Mouse (Mus musculus): ENCODE measurements around the gene Armcx3. TPM values are rescaled to one million over a fixed set of nuclear protein-coding genes. Genes with fewer than 3 reads are reported as not detected.
"Not testable (repeated sequence)": the region's sequence is repeated elsewhere in the genome, so short reads cannot be mapped to it uniquely, and the experiment has no call there.

The Armcx3 gene
- total and polyA plus RNA-seq, 3 experiments: 2.4 to 31.2 (median 31.1) TPM

DNA sequence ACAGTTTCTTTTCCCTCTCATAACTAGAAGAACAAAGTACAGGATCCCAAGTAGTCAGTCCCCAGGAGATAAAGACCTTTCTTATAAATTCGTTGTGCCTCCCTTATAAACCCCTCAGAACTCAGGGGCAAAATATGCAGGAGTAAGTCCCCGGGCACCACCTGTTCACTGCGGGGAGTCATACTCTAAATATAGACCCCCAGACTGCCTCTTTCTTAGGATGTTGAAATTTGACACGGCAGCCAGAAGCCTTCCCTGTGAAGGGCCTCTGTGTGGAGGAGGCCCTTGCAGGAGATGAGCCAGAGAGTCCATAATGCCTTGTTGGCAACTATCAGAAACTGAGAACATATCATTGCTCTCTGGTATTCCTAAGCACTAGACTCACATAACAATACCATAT lies 3.8 kb upstream of the Armcx3 start:
- no peaks in the 10 kb centered on the region for H3K36me3 ChIP-seq (replicated peaks)
- TF ChIP-seq GATA2 (IDR thresholded peaks at IDR 0.05; ENCODE audit: borderline replicate concordance, low read depth, low read length) (no peak), TAL1 (conservative IDR thresholded peaks at IDR 0.05; ENCODE audit: low read depth, low read length) (no peak), CTCF (IDR thresholded peaks at IDR 0.05; ENCODE audit: low read depth, low read length) (no peak), GATA1 (IDR thresholded peaks at IDR 0.05; ENCODE audit: borderline replicate concordance, low read length) (no peak), POLR2AphosphoS5 (IDR thresholded peaks at IDR 0.05; ENCODE audit: insufficient replicate concordance, low read depth, low read length) (no peak)
- H3K4me3 ChIP-seq (ENCODE audit: low read depth, low read length): no peak overlapping the region
- H3K4me1 ChIP-seq (ENCODE audit: insufficient read depth, low read depth, low read length): no peaks in the 10 kb centered on the region
- DNase-seq (ENCODE audit: low spot score) (no peak), ATAC-seq (ENCODE audit: extremely low read depth, insufficient number of reproducible peaks, low FRiP score, poor library complexity, severe bottlenecking) (no peak)
- H3K9me3 ChIP-seq (replicated peaks): no peaks in the 10 kb centered on the region
- H3K27me3 ChIP-seq (ENCODE audit: insufficient read depth, low read length): 0 out of 2 replicates have a peak, but pooled peaks cover 5% of the 10 kb centered on the region

DNA sequence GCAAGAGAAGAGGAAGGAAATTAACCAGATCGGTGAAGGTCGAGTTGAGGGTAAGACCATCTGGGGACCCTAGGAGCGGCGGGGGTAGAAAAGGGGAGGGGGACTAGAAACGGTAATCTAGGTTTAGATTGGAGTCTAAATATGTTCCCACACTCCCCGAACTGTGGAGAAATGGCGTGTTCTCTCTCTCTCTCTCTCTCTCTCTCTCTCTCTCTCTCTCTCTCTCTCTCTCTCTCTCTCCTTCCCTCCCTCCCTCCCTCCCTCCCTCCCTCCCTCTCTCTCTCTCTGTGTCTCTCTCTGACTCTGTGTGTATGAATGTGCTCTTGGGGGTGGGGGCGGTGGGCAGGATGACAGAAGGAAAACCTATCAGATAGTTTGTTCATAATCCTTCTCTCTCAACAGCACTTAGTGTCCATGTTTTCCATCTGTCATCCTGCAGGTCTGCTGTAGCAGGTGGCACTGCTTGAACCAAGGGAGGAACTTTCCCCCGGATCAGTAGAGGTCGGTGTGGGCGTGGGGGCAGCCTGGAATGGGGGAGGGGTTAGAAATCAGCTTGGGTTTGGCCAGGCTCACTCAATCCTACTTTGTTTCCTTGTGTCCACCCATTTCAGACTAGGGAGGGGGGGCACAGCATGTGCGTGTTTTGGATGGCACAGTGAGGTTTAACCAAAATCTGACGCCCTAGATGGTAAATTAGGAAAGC lies 1.0 kb downstream of the Armcx3 start:
- TF ChIP-seq POLR2AphosphoS5 (IDR thresholded peaks at IDR 0.05; ENCODE audit: insufficient replicate concordance, low read depth, low read length) (no peak), GATA2 (IDR thresholded peaks at IDR 0.05; ENCODE audit: borderline replicate concordance, low read depth, low read length) (no peak), CTCF (IDR thresholded peaks at IDR 0.05; ENCODE audit: low read depth, low read length) (no peak), TAL1 (conservative IDR thresholded peaks at IDR 0.05; ENCODE audit: low read depth, low read length) (no peak), GATA1 (IDR thresholded peaks at IDR 0.05; ENCODE audit: borderline replicate concordance, low read length) (no peak)
- no peaks in the 10 kb centered on the region for H3K9me3 ChIP-seq (replicated peaks)
- DNase-seq (ENCODE audit: low spot score) (no peak), ATAC-seq (ENCODE audit: extremely low read depth, insufficient number of reproducible peaks, low FRiP score, poor library complexity, severe bottlenecking) (no peak)
- H3K4me3 ChIP-seq (ENCODE audit: low read depth, low read length): peak overlapping the region; percentile 70
- no peaks in the 10 kb centered on the region for H3K36me3 ChIP-seq (replicated peaks)
- H3K4me1 ChIP-seq (ENCODE audit: insufficient read depth, low read depth, low read length): no peaks in the 10 kb centered on the region
- H3K27me3 ChIP-seq (ENCODE audit: insufficient read depth, low read length): no peaks in the 10 kb centered on the region

DNA sequence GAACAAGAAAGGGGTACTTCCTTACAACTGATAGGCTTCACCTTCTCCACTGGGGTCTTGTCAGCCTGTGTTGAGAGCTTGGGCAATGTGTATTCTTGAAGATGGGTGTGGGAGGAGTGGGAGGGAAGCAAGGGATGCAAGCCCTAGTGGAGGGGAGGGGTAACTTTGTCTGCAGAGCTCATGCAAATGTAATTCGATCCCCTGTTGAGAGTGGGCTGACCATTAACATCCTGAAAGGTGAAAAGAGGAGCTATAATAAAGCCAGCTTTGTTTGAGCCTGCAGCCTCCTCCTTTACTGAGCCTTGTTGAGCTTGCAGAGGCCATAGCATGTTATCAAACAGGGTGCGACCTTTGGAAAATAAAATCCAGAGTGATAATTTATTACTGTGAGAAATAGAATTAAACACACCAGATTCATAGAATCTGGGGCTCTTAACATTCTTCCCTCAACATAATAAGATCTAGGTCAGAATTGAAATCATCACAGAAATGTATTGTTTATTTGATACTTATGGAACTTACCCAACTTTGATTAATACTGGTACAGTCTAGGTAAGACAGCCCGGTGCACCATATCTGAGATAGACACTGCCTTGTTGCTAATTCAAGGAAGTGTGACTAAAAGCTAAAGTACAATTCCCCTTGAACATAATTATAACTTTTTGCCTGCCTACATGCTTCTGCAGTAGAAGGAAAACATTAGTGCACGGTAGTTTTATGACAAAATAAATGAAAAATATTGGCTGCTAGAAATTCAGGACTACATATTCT lies 7.2 kb downstream of the Armcx3 start:
- not testable (repeated sequence) for H3K9me3 ChIP-seq (replicated peaks); DNase-seq (ENCODE audit: low spot score); H3K4me1 ChIP-seq (ENCODE audit: insufficient read depth, low read depth, low read length); H3K27me3 ChIP-seq (ENCODE audit: insufficient read depth, low read length); ATAC-seq (ENCODE audit: extremely low read depth, insufficient number of reproducible peaks, low FRiP score, poor library complexity, severe bottlenecking); H3K4me3 ChIP-seq (ENCODE audit: low read depth, low read length); H3K36me3 ChIP-seq (replicated peaks)

DNA sequence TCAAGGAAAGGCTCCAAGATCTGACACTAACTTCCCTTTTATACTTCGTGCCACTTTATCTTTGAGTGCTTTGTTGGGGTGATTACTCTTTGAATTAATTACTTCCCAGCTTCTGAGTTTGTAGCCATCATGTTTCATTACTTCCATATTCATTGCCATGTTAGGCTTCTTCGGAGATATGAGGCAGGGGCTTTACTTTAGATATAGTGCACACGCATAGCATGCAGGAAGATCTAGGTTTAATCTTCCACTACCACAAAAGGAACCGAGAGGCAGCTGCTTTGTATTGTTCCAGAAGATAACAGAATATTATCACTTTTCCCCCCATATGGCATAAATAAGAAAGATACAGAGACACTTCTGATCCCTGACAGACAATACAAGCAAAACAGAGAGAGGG lies 31.3 kb downstream of the Armcx3 start:
- TF ChIP-seq TAL1 (conservative IDR thresholded peaks at IDR 0.05; ENCODE audit: low read depth, low read length) (peak; percentile 20; the same call in 1 of the 2 replicates), GATA2 (IDR thresholded peaks at IDR 0.05; ENCODE audit: borderline replicate concordance, low read depth, low read length) (no peak), GATA1 (IDR thresholded peaks at IDR 0.05; ENCODE audit: borderline replicate concordance, low read length) (no peak), POLR2AphosphoS5 (IDR thresholded peaks at IDR 0.05; ENCODE audit: insufficient replicate concordance, low read depth, low read length) (no peak), CTCF (IDR thresholded peaks at IDR 0.05; ENCODE audit: low read depth, low read length) (no peak)
- Histone ChIP-seq H3K4me1 (ENCODE audit: insufficient read depth, low read depth, low read length) (peaks cover 2% of the 10 kb centered on the region; the same call in 1 of the 2 replicates), H3K9me3 (replicated peaks) (no peaks in the 10 kb centered on the region), H3K4me3 (ENCODE audit: low read depth, low read length) (no peak overlapping the region), H3K36me3 (replicated peaks) (no peaks in the 10 kb centered on the region), H3K27me3 (ENCODE audit: insufficient read depth, low read length) (no peaks in the 10 kb centered on the region)
- DNase-seq (ENCODE audit: low spot score) (no peak), ATAC-seq (ENCODE audit: extremely low read depth, insufficient number of reproducible peaks, low FRiP score, poor library complexity, severe bottlenecking) (peak; percentile 60)

DNA sequence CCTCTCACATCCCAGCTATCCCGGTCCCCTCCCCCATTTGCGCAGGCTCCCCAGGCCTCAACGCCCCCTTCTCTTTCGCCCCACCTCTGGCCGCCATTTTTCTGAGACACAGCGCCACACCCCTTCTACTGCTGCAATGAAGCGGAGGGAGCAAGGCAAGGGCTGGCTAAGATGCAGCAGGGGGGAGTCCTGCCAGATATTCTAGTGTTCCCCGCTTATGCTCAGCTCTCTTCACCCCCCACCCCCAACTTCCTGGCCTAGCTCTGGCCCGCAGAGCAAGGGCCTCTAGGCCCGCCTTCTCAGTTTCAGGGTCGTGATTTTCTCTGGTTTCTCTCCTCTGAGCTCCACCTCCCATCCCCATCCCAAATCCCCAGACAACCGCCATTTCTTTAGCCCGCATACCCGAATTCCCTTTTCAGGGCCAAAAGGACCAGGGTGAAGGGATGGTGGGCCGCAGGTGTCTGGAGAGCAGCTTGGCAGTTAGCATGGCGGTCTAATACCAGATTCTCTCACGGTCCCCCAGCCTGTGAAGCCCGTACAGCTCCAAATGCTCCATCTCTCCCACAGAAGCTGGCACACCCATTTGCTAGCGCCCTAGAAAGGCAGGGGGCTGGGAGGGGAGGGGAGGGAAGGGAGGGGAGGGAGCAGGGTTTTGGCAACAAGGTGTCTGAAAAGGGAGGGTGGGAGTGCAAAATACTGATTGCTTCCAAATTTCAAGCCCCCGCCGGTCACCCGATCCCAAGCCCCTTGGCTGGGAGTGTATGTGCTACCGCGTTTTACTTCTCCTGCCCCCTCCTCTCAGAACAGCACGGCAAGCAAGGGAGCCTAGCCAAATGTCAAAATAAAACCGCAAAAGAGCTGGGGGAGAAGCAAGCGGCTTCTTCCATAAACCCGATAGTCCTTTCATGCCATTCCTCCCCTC lies 51.7 kb downstream of the Armcx3 start:
- TF ChIP-seq POLR2AphosphoS5 (IDR thresholded peaks at IDR 0.05; ENCODE audit: insufficient replicate concordance, low read depth, low read length): no peak
- no peak for TF ChIP-seq TAL1 (conservative IDR thresholded peaks at IDR 0.05; ENCODE audit: low read depth, low read length)
- no peak for TF ChIP-seq GATA1 (IDR thresholded peaks at IDR 0.05; ENCODE audit: borderline replicate concordance, low read length)
- TF ChIP-seq CTCF (IDR thresholded peaks at IDR 0.05; ENCODE audit: low read depth, low read length): no peak
- no peak for TF ChIP-seq GATA2 (IDR thresholded peaks at IDR 0.05; ENCODE audit: borderline replicate concordance, low read depth, low read length)
- no peak for DNase-seq (ENCODE audit: low spot score)
- H3K9me3 ChIP-seq (replicated peaks): no peaks in the 10 kb centered on the region

More for the DNA sequence above, 51.7 kb downstream of the Armcx3 start:
- H3K27me3 ChIP-seq (ENCODE audit: insufficient read depth, low read length): no peaks in the 10 kb centered on the region; the same call in 1 of the 2 replicates
- H3K36me3 ChIP-seq (replicated peaks): no peaks in the 10 kb centered on the region
- H3K4me3 ChIP-seq (ENCODE audit: low read depth, low read length): peak overlapping the region; percentile 65
- no peak for ATAC-seq (ENCODE audit: extremely low read depth, insufficient number of reproducible peaks, low FRiP score, poor library complexity, severe bottlenecking)
- H3K4me1 ChIP-seq (ENCODE audit: insufficient read depth, low read depth, low read length): peaks cover 17% of the 10 kb centered on the region
